Mouse (Mus musculus): ENCODE data around the gene Epop.
"Not testable (repeated sequence)": the region's sequence is repeated elsewhere in the genome, so short reads cannot be mapped to it uniquely, and the experiment has no call there.

Gene Epop

DNA sequence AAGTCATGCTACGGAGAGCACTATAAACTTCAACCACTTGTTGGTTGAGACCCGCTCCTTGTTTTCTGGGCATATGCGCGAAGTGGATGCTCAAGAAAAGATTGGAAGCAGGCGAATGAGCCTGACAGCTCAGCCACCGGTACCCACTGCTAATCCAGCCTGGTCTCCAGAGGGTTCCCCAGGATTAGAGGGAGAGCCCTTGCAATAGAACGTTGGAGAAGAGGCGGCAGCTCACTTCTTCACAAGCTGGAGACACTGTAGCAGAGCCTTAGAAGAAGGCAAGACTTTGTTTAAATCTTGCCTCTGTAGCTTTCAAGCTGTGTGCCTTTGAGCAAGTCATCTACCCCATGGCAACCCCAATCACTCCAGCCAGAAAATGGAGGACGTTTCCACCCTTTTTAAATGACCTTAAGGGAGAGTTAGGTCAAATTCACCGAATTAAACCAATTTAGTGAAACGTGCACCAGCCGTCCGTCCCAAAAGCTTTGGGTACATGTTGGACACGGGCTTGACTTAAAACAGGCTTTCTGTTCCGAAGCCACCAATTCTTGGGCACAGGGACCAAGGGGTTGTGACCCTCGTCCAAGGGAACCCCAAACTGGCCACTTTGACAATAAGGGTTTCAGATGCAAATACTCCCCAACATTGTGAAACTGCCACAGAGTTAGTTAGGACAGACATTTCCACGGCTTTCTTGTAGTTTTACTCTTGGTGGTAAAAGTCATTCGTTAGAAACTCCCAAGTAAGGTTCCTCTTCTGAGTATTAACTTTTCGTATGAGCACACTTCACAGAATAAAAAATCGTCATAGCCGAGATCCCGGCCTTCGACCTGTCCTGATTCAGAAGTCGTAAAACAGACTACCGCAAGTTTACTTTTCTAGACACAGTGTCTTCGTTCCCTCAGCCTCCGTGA, 31.5 kb upstream of the Epop start:
- DNase-seq (ENCODE audit: low read depth) = no peak

DNA sequence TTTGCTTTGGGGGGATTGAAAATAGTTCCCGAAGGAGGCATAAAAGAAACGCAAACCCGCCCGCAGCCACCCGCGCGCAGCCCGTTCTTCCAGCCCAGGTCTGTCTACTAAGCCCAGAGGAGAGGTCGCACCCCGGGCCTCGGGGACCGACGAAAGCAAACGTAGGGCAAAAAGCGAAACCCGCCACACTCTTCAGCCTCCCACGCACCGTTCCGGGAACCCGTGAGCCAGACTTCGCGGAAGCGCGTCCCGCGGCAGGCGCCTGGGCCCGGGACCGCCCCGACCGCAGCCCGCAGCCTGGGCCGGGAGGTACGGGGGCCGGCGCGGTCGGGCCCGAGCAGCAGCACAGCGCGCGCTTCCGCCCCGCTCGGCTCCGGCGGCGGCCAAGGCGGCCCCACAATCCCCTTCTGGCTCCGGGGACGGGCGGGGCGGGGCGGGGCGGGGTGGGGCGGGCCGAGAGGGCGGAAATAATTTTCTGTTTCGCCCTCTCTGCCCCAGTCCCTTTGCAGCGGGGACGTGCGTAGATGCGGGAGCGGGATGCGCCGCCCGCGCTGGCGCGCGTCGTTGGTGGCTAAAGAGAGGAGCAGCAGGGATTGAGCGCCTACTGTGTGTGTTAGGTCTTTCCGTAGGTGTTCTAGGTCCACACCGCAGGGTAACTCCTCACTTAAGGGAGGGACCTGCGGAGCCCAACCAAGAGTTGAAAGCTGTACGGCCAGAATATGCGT, 30.6 kb upstream of the Epop start:
- no peak for DNase-seq (ENCODE audit: low read depth)

DNA sequence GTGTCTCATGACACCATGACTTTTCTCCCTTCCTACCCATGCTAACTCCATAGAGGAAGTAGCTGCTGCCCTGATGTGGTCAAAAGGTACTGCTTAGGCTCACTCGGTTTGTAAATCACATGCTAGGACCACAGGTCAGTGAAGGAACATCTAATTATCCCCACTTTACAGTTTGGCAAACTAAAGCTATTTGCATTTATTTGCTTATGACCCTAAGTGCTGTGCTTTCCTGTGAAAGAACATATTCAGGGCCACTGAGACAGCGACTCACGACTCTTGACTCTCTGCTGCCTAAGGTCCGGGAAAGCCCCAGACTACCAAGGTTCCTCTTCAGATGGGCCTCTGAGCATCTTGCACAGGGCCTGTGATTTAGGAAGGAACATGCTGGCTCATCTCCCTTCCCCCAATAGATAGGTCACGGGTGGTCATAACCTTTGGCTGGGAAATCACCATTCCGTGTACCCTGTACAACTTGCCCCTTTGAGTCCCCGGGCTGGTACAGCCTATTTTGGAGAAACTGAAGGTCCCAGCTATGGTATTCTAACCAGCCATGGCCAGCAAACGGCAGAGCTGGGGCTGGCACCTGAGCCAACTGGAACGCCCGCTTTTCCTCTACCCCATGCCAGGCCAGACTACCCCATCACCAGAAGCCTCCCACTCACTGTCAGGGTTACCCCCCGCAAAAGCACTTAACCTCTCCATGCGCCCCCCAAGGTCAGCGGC, 29.9 kb upstream of the Epop start:
- DNase-seq (ENCODE audit: low read depth) = no peak

DNA sequence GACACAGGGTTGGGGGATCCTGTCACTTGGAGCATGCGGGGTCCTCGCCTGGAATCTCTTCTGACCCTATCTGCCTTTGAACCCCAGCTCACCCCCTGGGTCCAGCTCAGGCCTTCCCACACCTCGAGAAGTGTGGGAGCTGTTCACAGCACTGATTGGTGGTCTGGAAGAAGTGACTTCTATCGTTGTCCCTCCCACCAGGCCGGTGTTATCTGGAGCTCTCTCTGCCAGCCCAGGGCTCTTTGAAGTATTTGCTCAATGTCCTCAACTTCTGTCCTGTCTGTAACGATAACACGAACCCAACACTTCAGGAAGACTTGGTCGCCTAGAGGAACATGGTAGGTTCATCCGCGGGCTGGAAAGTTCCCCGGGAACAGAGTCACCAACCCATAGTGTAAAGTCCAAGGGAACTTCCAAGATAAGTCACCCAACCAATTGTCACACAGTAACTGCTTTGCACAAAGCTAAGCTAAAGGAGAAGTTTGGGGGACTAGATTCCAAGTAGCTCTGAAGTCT, 29.3 kb upstream of the Epop start:
- no peak for DNase-seq (ENCODE audit: low read depth)

- DNase-seq (ENCODE audit: low read depth) = not testable (repeated sequence)
Measured at GRCm38 (mm10) chr11:97657967-97658366, 28.5 kb upstream of the Epop start.

GRCm38 (mm10) chr11:97657184-97657945, 27.9 kb upstream of the Epop start:
- no peak for DNase-seq (ENCODE audit: low read depth)

DNA sequence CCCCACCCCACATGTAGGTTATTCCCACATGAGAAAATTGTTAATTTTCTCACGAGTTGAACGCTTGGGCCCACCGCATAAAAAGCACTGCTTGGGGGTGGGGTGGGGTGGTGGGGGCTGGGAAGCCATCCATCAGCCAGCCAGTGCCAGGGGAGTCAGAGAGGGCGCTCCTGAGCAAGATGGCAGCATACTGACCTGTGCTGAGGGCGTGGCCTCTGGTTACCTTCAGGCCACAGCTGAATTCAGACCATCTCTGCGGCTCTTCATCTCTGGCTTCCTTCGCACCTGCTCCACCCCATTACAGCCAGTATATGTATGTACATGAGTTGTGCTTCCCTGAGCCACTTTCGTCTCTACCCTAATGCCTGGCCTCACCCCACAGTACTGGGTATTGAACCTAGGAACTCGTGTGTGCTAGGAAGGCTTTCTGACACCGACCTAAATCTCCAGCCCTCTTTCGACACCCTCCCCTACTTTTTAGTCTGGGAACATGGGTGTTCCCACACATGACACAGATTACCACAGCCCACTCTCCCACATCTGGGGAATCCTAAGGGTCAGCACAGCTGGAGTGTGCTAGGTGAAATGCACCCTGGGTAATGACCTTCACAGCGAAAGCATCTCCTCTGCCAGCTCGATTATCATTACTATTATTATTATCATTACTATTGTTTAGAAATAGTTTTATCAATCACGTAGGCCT, 26.9 kb upstream of the Epop start:
- no peak for DNase-seq (ENCODE audit: low read depth)

DNA sequence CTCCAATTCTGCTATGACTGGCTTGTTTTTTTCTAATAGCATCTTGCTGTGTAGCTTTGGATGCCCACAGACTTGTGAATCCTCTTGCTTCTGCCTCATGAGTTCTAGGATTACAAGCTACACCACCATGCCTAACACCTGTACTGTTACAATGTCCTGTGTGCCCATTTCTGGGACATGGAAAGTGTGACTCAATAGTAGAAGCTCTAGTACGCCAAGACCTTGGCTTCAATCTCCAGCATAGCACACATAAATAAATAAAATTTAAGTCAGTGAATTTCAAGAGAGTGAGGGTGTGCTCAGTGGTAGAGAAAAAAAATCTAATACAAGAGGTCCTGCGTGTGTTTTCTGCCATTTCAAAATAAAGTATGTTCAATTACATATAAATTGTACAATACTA, 24.7 kb upstream of the Epop start:
- no peak for DNase-seq (ENCODE audit: low read depth)

GRCm38 (mm10) chr11:97653376-97653775, 23.9 kb upstream of the Epop start:
- not testable (repeated sequence) for DNase-seq (ENCODE audit: low read depth)

GRCm38 (mm10) chr11:97650341-97650740, 20.8 kb upstream of the Epop start:
- DNase-seq (ENCODE audit: low read depth) = no peak

DNA sequence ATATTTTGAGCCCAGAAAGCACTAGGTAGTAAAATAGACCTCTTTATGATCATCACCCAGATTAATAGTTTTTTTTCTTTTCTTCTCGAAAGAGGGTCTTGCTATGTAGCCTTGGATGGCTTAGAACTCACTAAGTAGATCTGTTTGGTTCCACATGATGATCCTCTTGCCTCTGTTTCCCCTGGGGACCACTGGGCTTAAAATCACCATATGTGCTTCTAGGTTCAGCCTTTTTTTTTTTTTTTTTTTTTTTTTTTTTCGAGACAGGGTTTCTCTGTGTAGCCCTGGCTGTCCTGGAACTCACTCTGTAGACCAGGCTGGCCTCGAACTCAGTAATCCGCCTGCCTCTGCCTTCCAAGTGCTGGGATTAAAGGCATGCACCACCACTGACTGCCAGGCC, 19.0 kb upstream of the Epop start:
- DNase-seq (ENCODE audit: low read depth) = not testable (repeated sequence)

DNA sequence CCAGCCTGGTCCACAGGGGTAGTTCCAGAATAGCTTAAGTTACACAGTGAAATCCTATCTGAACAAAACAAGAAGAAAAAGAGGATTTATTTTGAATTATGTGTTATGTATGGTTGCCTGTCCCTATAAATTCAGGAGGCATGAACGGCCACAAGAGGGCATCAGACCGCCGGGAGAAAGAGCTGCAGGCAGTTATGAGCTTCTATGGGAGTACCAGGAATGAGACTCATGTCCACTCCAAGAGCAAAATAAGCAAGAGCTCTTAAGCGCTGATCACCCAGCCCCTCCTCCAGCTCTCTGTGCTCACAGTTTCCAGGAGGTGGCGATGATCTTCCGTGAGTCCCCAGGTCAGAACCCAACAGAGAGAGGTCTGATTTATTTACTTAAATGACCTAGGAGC, 15.3 kb upstream of the Epop start:
- no peak for DNase-seq (ENCODE audit: low read depth)

GRCm38 (mm10) chr11:97643380-97644055, 14.0 kb upstream of the Epop start:
- no peak for DNase-seq (ENCODE audit: low read depth)

- DNase-seq (ENCODE audit: low read depth) = no peak
Measured at GRCm38 (mm10) chr11:97642746-97643145, 13.2 kb upstream of the Epop start.

GRCm38 (mm10) chr11:97641668-97642067, 12.2 kb upstream of the Epop start:
- DNase-seq (ENCODE audit: low read depth) = no peak

GRCm38 (mm10) chr11:97635468-97636019, 6.0 kb upstream of the Epop start:
- DNase-seq (ENCODE audit: low read depth) = no peak

- DNase-seq (ENCODE audit: low read depth) = not testable (repeated sequence)
Measured at GRCm38 (mm10) chr11:97632440-97632839, 2.9 kb upstream of the Epop start.

DNA sequence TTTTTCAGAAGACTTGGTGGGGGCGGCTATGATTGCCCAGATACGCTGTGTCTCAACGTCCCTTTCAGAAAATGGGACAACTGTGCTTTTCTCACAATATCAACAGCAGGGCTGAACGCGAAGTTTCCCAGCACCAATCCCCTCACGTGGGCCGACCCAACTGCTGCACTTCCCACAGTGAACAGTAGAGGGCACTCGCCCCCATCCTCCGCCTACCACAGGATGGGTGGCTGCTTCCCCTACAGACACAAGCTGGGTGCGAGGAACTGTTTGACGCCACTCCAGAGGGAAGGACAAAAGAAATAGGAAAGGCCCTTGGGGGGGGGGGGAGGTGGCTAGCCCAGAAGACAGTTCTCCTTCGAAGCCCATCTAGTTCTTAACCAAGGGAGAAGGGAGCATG, 2.4 kb upstream of the Epop start:
- peak; percentile 73 for DNase-seq (ENCODE audit: low read depth)

GRCm38 (mm10) chr11:97631500-97631899, 2.0 kb upstream of the Epop start:
- no peak for DNase-seq (ENCODE audit: low read depth)

- DNase-seq (ENCODE audit: low read depth) = no peak
Measured at GRCm38 (mm10) chr11:97631046-97631445, 1.5 kb upstream of the Epop start.
